Mouse (Mus musculus): ENCODE measurements around the gene Fam178b.

- TF ChIP-seq CTCF (IDR thresholded peaks at IDR 0.05; ENCODE audit: insufficient read depth, low read length) (no peak), POLR2A (IDR thresholded peaks at IDR 0.05; ENCODE audit: borderline replicate concordance, extremely low read depth, low read depth, low read length) (no peak)
These were observed 38.9 kb downstream of the Fam178b start for GRCm38 (mm10) chr1:36643957-36644614.
